Mouse (Mus musculus) gastrocnemius, adult 2 months (tissue): ENCODE results near the gene Zmym6. TPM values are rescaled to one million over a fixed set of nuclear protein-coding genes. Genes with fewer than 3 reads are reported as not detected.
A peak's percentile ranks its signal among the peaks of the same experiment; 100 is the strongest.

Experiments used
- DNase-seq: peaks from one replicate; pipeline ENCODE4 v3.0.0; 2022
- H3K27ac ChIP-seq: fragments of 200-600 bp; 2 replicates; pipeline ENCODE4 v1.8.1; 2022; ENCODE audit warnings: mild to moderate bottlenecking
- H3K4me3 ChIP-seq: fragments of 200-600 bp; 2 replicates; pipeline ENCODE4 v1.8.1; 2022; ENCODE audit warnings: mild to moderate bottlenecking, moderate library complexity
- CTCF ChIP-seq: fragments of 200-600 bp; IDR thresholded peaks from 2 replicates; pipeline ENCODE4 v1.8.1; 2022; ENCODE audit warnings: antibody characterized with exemption, mild to moderate bottlenecking, moderate library complexity
- intact Hi-C: fragments of 180-260 bp; cut with DNase I; formaldehyde crosslinking; loops from one replicate; pipeline ENCODE4 v1.15.1; 2025
- long read RNA-seq, 2 experiments: library from polyadenylated mRNA; stranded (forward); transcript quantifications; one replicate each; pipeline ENCODE4 v2.0.0; 2021
- total RNA-seq, 2 experiments: library from RNA; stranded (reverse); gene quantifications; 2 replicates each; pipeline ENCODE4 v1.2.3; 2021

The Zmym6 gene
- total RNA-seq: 1 to 10 TPM; 3.2 to 7.2 TPM
- long read RNA-seq, experiment 1, full-length matches to known transcripts: 1 of 5 reads
- long read RNA-seq, experiment 1, partial matches to known transcripts: 3 of 5 reads
- long read RNA-seq, experiment 1, other reads (novel, unspliced or antisense): 1 of 5 reads
- long read RNA-seq, experiment 2, full-length matches to known transcripts: 2 of 7 reads
- long read RNA-seq, experiment 2, partial matches to known transcripts: 3 of 7 reads
- long read RNA-seq, experiment 2, other reads (novel, unspliced or antisense): 2 of 7 reads

DNA sequence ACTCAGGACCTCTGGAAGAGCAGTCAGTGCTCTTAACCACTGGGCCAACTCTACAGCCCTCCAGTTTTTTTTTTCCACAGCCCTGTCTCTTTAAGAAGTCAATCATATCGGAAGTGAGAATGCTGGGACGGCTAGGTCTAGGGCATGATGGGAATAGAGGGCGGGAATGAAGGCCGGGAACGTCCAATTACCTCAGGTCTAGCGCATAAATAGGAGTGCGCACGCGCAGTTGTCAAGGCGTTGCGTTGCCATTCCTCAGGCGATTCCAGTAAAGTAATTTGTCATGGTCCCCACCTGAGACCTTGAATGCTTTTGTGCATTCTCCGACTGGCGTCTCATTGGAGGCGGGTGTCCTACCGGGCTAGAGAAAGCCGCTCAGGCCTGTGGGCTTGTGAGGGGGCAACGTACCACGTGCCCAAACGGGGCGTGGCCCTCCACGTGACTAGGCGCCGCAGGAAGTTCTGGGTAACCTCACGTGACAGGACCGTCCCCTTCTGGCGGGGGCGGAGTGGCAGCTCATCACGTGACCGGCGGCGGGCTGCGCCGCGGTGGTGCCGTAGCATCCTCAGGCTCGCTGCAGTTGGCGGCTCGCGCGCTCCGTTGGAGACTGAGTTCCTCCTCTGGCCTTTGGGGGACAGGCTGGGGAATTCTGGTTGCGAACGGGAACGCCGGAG is at the start of gene Zmym6:
Gene Zmym6 (plus strand): TSS at position 509 of the 674 bp plus-strand sequence.
- peak; percentile 95 for DNase-seq
- intact Hi-C loops: loop anchor here (5.0 kb wide), 1 partner anchor 170 kb away; no protein-coding TSS in a partner anchor
- no peak for TF ChIP-seq CTCF
- peak within 1 kb of the TSS; percentile 88 for H3K27ac ChIP-seq
- peak within 1 kb of the TSS; percentile 83 for H3K4me3 ChIP-seq

DNA sequence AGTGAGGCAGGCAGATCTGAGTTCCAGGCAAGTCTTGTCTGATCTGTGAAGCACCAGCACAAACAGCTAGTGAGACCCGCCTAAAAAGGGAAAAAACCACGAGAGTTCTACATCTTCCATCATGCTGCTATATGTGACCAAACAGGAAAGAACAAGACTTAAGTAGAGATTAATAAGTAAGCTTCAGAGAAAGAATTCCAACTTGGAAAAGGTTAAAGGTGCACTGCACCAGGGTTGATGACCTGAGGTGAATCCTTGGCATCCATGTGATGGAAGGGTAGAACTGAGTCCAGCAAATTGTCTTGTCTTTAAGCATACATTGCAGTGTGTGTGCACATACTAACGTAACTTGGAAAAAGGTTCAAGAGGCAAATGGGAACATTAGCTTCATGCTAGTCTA is 40.0 kb upstream of the Zmym6 start:
- H3K27ac ChIP-seq: no peak overlapping the region
- no peak overlapping the region for H3K4me3 ChIP-seq
- DNase-seq: no peak
- intact Hi-C loops: loop anchor here (10.0 kb wide), 1 partner anchor 142 kb away; no protein-coding TSS in a partner anchor
- TF ChIP-seq CTCF: no peak

DNA sequence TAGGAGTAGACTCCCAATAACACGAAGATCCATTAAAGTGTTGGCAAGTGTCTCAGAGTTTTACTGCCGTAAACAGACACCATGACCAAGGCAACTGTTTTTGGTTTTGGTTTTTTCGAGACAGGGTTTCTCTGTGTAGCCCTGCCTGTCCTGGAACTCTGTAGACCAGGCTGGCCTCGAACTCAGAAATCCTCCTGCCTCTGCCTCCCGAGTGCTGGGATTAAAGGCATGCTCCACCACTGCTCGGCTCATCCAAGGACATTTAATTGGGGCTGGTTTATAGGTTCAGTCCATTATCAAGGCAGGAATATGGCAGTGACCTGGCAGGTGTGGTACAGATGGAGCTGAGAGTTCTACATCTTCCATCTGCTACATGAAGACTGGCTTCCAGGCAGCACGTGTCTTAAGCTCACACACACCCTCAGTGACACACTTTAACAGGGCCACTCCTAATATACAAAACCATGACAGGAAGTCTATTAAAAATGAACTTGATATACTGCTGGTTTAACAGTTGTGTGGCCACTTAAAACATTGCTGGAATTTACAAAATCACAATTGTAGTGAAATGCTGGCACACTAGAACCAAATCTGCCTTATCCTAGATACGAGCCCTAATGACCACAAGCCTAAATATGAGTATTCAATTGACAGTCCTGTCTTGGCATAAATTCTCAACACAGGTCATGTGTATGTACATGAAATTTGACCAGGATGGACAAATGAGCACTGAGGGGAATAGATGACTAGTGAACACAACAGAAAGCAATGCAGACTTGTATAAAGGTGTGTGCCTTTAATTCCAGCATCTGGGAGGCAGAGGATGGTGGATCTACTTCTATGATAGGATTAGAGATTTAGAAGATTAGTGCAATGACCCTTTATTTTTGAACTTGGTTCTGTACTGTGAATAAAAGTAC is 39.0 kb upstream of the Zmym6 start:
- intact Hi-C loops: loop anchor here (10.0 kb wide), 1 partner anchor 143 kb away; no protein-coding TSS in a partner anchor
- Histone ChIP-seq H3K27ac (no peak overlapping the region), H3K4me3 (no peak overlapping the region)
- TF ChIP-seq CTCF: no peak
- DNase-seq: no peak

DNA sequence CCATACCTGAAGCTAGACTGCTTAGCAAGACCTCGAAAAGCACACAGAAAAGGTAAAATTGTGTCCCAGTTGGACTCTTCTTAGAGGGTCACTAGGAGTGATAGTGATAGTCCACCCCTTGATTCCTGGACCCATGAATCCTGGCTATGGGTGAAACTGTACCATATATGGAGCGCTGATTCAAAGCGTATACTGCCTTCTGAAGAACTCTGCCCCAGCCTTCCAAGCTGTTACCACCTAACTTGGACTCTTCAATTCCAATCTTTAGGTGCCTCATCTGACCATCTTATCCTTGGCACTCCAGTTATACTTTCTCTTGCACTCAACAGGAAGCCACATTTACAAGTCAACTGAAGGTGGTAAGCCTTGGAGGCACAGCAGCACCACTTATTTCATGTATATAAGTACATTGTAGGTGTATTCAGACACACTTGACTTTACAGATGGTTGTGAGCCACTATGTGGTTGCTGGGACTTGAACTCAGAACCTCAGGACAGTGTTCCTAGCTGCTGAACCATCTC is 38.3 kb upstream of the Zmym6 start:
- TF ChIP-seq CTCF: no peak
- DNase-seq: no peak
- intact Hi-C loops: loop anchor here (10.0 kb wide), 1 partner anchor 144 kb away; no protein-coding TSS in a partner anchor
- Histone ChIP-seq H3K4me3 (no peak overlapping the region), H3K27ac (no peak overlapping the region)

DNA sequence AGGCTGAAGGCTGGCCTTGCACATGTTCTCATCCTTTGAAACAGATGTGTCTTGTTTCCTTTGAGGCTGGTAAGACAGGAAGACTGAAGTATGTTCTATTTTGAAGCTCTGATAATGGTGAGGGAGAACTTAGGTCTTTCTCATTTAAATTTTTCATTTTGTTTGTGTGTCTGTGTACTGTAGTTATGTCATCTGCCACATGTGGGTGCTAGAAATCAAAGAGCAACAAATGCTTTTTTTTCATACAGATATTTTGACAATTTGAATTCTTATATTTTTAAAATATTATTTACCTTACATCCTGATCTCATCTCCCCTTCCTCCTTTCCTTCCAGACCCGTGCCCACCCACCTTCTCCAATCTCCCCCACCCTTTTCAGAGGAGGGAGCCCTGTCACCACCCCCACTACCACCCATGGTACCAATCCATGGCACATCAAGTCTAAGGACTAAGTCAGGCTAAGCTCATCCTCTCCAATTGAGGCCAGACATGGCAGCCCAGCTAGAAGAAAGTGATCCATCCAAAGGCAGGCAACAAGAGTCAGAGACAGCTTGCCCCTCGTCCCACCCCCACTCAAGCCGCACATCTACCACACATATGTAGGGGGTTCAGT is 37.2 kb upstream of the Zmym6 start:
- no peak for DNase-seq
- no peak overlapping the region for H3K27ac ChIP-seq
- no peak overlapping the region for H3K4me3 ChIP-seq
- no peak for TF ChIP-seq CTCF
- intact Hi-C loops: loop anchor here (10.0 kb wide), 1 partner anchor 145 kb away; no protein-coding TSS in a partner anchor

DNA sequence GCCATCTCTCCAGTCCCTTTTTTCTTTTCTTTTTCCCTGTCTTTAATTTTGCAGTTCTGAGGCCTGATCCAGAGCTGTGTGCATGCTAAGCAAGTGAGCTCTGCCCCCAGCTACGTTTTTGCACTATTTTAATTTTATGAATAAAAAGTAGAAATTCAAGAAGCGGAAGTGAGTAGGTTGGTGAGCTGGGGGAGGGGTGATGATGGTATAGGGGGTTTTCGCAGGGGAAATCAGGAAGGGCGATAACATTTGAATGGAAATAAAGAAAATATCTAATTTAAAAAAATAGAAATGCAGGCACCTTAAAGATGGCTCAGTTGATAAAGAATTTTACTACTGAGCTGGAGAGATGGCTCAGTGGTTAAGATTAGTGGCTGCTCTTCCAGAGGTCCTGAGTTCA is 33.6 kb upstream of the Zmym6 start:
- TF ChIP-seq CTCF: no peak
- Histone ChIP-seq H3K4me3 (no peak overlapping the region), H3K27ac (no peak overlapping the region)
- DNase-seq: no peak
- intact Hi-C loops: no loop called here

DNA sequence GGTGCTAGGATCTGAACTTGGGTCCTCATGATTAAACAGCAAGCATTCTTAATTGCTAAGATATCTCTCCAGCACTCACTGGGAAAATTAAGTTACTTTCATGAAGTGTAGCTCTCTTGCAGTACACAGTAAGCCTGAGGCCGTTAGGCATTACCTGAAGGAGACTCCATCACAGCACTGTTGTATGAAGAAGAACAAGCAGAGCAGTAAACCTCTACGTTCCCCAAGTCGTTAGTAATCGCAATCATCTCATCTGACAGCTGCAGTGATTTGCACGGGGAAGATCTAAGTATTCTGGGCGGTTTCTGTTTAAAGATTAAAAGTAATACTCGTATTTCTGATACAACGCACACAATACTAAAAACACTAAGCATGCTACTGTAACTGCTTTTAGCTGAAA is 26.1 kb upstream of the Zmym6 start:
- intact Hi-C loops: no loop called here
- Histone ChIP-seq H3K4me3 (no peak overlapping the region), H3K27ac (no peak overlapping the region)
- TF ChIP-seq CTCF: no peak
- no peak for DNase-seq

DNA sequence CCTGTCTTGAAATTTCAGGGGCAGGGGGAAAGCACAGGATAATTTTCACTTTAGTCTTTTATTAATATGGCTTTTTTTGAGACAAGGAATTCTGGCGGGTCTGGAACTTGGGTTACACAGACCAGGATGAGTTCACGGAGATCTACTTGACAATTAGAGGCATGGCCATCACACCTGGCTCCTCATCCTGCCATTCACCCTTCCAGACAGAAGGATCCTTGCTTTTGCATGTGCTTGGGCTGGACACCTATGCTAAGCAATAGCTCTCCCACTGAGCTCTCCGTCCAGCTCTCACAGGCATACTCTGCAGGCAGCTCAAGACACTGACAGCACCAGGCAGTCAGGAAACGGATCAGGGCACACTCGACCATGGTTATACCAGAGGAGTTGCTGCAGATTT is 24.1 kb upstream of the Zmym6 start:
- intact Hi-C loops: no loop called here

DNA sequence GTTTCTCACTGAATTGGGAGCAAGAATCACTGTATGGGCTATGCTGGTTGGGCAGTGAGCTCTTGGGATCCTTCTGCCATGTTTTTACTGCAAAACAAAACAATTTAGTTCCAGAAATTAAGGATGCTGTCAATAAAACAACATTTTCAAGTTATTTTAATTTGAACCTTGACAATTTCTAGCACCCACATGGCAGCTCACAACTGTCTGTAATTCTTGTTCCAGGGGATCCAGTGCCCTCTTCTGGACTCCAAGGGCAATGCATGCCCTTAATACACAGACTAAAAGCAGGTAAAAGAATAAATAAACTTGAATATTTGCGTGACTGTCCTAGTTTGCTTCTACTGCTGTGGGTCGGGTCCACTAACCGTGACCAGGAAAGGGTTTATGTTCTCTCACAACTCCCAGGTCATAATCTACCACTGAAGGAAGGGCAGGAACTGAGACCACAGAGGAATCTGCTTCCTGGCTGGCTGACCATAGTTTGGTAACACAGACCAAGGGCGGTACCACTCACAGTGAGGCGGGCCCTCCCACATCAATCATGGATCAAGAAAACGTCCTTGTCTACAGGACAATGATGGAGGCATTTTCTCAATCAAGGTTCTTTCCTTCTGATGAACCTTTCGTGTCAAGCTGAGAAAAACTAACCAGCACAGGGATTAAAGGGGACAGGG is 22.5 kb upstream of the Zmym6 start:
- intact Hi-C loops: no loop called here
- DNase-seq: no peak
- peak; percentile 46 for TF ChIP-seq CTCF
- Histone ChIP-seq H3K4me3 (no peak overlapping the region), H3K27ac (no peak overlapping the region)

More for the DNA sequence above, 24.1 kb upstream of the Zmym6 start:
- Histone ChIP-seq H3K4me3 (no peak overlapping the region), H3K27ac (no peak overlapping the region)
- TF ChIP-seq CTCF: no peak
- DNase-seq: no peak

DNA sequence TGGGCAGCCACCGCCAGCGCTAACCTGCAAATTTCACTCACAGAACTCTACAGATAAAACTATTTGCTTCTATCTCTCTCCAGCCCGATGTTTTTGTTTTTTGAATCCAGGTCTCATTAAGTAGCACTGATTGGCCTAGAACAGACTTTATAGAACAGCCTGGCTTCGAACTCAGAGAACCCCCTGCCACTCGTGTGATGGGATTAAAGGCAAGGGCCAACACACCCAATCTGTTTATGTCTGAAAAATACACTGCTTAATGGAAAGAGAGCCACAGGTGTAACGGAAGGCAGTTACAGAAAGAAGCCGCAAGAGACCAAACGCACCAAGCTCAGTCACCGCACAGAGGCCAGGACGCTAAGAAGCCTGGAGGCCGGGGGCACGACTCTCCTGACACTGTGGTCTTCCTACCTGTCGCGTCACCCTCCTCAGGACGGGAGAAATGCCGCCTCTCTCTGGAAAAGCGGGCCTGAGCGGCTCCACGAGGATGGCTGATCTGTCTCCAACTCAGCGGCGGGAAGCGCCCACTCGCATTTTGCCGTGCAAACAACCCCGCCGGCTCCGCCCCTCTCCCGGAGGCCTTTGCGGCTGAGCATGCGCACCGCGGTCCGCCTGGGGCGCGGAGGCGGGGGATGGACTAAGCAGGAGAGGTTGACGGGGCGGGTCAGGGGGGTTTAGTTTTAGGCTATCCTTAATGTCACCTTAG is 16.4 kb upstream of the Zmym6 start, which contains the start of gene Zmym1:
Gene Zmym1 (minus strand): TSS at position 568 of the 706 bp plus-strand sequence.
- DNase-seq: peak; percentile 95
- TF ChIP-seq CTCF: no peak
- intact Hi-C loops: no loop called here
- Histone ChIP-seq H3K4me3 (peak within 1 kb of the TSS; percentile 83), H3K27ac (peak within 1 kb of the TSS; percentile 82)

DNA sequence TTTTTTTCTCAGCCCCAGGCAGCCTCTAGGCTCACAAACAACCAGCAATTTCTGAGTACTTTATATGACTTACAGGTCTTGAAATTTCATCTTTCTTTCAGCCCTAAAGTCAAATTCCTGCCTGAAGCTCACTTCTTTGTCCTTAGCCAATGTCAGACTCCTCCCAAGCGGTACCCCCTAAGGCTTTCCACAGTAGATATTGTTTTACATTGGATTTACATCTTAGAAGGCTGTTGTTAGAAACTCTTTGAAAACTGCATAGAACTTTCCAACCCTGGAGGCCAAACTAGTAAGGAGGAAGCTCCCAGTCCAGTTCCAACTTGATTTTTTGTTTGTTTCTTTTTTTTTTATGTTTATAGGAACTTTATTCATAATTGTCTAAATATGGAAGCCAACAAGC is 13.1 kb upstream of the Zmym6 start:
- no peak for DNase-seq
- TF ChIP-seq CTCF: no peak
- Histone ChIP-seq H3K4me3 (no peak overlapping the region), H3K27ac (no peak overlapping the region)
- intact Hi-C loops: no loop called here
